Mouse (Mus musculus): ENCODE measurements around the gene Lrrc74b.

GRCm38 (mm10) chr16:17510686-17511085 lies 50.4 kb downstream of the Lrrc74b start:
- TF ChIP-seq CTCF (IDR thresholded peaks at IDR 0.05; ENCODE audit: low read depth) (no peak), EP300 (optimal IDR thresholded peaks at IDR 0.05) (no peak)
